Mouse (Mus musculus): ENCODE measurements around the gene Zfp575. TPM values are rescaled to one million over a fixed set of nuclear protein-coding genes. Genes with fewer than 3 reads are reported as not detected.

Zfp575 gene
- polyA plus RNA-seq, 1 experiment: 1.4 TPM

DNA sequence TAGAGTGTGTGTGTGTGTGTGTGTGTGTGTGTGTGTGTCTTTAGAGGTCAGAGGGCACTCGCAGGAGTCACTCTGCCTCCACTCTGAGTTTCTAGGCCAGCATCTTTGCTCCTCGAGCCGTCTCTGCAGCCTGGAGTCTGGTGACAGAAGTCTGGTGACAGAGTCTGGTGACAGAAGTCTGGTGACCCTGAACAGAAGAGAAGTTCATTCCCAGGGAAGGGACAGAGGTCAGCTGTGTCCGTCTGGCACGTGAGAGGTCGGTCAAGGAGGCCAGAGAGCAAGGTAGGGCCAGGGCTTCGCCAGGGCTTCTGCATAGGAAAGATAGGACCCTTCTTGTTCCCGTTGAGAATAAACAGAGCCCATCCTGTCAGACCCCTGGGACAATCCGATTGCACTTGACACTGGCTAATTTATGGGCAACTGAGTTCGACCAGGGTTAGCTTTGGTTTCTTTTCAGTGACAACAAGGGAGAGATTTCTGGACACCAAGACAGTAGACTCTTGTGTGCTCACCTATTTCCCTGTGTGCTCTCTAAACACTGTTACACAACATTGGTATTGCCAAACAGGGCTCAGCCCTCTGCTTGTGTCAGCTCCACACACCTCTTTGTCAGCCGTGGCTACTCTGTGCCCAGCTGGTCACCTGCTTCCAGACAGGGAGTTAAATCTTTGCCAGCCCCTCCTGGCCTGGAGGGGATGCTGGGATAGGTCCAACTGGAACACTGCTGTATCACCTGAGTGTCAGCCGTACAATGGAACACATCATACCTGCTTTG is 35.3 kb downstream of the Zfp575 start:
- WGBS: 75% methylated on average over 12 of the region's 12 CpGs
- DNase-seq: no peak
- no peak overlapping the region for H3K27ac ChIP-seq (ENCODE audit: insufficient read depth, low read length)
- TF ChIP-seq CTCF (IDR thresholded peaks at IDR 0.05; ENCODE audit: borderline replicate concordance, insufficient read depth, low read depth, low read length): no peak
- no peak for TF ChIP-seq POLR2A (IDR thresholded peaks at IDR 0.05; ENCODE audit: borderline replicate concordance, insufficient read depth, low read length)
- no peaks in the 10 kb centered on the region; the same call in none of the 2 replicates for H3K4me1 ChIP-seq (ENCODE audit: control insufficient read depth, insufficient read depth, low read length)
- H3K4me3 ChIP-seq (replicated peaks; ENCODE audit: insufficient read depth, low read depth, low read length): no peak overlapping the region
- H3K27me3 ChIP-seq (ENCODE audit: control insufficient read depth, insufficient read depth, low read length): no peaks in the 10 kb centered on the region

DNA sequence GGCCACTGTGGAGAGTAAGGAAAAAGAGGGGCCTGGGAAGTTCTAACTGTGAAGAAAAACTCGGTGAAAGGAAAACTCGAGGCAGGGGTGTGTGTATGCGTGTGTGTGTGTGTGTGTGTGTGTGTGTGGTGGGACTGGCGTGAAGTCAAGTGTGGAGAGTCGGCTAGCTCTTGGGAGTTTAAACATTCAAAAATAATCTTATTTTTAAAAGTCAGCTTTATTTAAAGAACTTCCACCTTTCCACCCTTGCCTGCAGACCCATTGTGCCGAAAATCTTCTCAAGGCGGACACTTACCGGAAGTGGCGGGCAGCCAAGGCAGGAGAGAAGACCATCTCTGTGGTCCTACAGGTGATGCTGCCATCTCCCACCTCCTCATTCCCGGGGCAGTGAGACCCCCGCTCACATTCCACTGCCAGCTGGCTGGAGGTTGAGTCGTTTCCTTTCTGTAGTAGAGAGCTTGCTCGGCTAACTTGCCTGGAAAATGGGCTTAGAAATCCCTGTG is 39.9 kb downstream of the Zfp575 start:
- Histone ChIP-seq H3K27ac (ENCODE audit: insufficient read depth, low read length) (no peak overlapping the region), H3K4me3 (replicated peaks; ENCODE audit: insufficient read depth, low read depth, low read length) (peak overlapping the region; percentile 81), H3K27me3 (ENCODE audit: control insufficient read depth, insufficient read depth, low read length) (no peaks in the 10 kb centered on the region), H3K4me1 (ENCODE audit: control insufficient read depth, insufficient read depth, low read length) (no peaks in the 10 kb centered on the region; the same call in none of the 2 replicates)
- no peak for DNase-seq
- TF ChIP-seq CTCF (IDR thresholded peaks at IDR 0.05; ENCODE audit: borderline replicate concordance, insufficient read depth, low read depth, low read length): no peak
- no peak for TF ChIP-seq POLR2A (IDR thresholded peaks at IDR 0.05; ENCODE audit: borderline replicate concordance, insufficient read depth, low read length)
- WGBS: 8% methylated on average over 13 of the region's 13 CpGs

DNA sequence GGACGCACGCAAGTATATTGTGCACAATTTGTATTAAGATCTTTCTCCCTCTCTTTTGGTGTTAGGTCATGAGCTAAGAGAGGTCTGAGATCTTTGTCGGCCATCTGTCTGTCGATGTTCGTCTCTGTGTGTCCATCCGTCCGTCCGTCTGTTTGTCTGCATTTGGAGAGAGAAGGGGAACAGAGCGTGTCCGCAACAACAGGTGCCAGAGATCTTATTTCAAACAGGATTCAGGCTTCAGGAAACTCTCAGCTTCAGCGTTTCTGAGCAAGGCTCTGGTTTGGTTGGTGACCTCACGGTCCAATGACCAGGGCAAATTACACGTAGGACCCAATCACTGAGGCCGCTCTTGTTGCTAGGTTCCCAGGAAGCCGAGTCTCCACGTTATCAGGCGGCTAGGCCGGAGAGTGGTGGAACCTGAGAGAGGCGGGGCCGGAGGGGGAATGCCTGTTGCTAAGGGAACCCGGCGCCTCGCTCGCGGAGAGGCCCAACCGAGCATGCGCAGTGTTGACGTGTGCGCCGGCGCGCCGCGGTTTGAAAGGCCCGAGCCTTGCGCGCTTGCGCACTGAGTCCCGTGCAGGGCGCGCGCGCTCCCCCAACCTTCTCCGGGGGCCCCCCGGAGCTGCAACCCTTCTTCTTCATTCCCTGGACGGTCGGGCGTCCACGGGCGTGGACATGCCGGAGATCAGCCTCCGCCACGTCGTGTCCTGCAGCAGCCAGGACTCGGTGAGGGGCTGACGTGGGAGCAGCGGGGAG is 40.6 kb downstream of the Zfp575 start:
- DNase-seq: peak; percentile 99 to 100
- TF ChIP-seq CTCF (IDR thresholded peaks at IDR 0.05; ENCODE audit: borderline replicate concordance, insufficient read depth, low read depth, low read length) (no peak), POLR2A (IDR thresholded peaks at IDR 0.05; ENCODE audit: borderline replicate concordance, insufficient read depth, low read length) (peak; percentile 41; the same call in 1 of the 2 replicates)
- H3K27me3 ChIP-seq (ENCODE audit: control insufficient read depth, insufficient read depth, low read length): no peaks in the 10 kb centered on the region
- H3K27ac ChIP-seq (ENCODE audit: insufficient read depth, low read length): peak overlapping the region; percentile 26; the same call in 1 of the 2 replicates
- under 1% methylated on average over 57 of the region's 57 CpGs for WGBS
- H3K4me1 ChIP-seq (ENCODE audit: control insufficient read depth, insufficient read depth, low read length): no peaks in the 10 kb centered on the region; the same call in 1 of the 2 replicates
- H3K4me3 ChIP-seq (replicated peaks; ENCODE audit: insufficient read depth, low read depth, low read length): peak overlapping the region; percentile 81

DNA sequence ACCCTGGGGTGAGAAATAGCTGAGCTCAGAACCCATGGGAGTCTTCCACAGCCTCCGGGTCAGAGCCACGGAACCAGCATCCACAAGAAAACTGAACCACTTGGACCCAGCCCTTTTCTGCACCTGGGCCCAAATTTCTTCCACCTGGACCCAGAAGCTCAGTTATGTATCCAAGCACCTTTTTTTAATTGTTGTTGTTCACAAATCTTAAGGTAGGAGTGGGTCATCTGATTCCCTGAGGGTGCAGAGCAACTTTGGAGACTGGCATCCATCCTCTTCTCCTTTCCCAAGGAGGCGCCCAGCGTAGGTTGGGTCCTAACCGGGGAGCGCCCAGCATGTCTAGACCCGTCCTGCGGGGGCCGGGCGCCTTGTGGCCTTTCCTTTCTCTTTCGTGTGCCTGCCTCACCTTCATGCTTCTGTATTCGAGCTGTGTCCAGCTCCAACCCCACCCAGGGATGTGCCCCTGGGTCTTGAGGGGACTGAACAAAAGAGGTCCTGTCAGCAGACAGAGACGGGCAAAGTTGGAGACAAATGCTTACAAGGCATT is 41.3 kb downstream of the Zfp575 start, which contains the start of the genes Pinlyp and Xrcc1:
Pinlyp (minus strand) TSS at position 51 of the 547 bp plus-strand sequence.
Xrcc1 (plus strand) TSS at position 222 of the 547 bp plus-strand sequence.
- Histone ChIP-seq H3K4me1 (ENCODE audit: control insufficient read depth, insufficient read depth, low read length) (no peaks in the 10 kb centered on the region; the same call in 1 of the 2 replicates), H3K4me3 (replicated peaks; ENCODE audit: insufficient read depth, low read depth, low read length) (peak within 1 kb of the TSS; percentile 81), H3K27ac (ENCODE audit: insufficient read depth, low read length) (peak within 1 kb of the TSS; percentile 26; the same call in 1 of the 2 replicates), H3K27me3 (ENCODE audit: control insufficient read depth, insufficient read depth, low read length) (no peaks in the 10 kb centered on the region)
- peak in 1 of 2 experiments; percentile 36 for DNase-seq
- TF ChIP-seq POLR2A (IDR thresholded peaks at IDR 0.05; ENCODE audit: borderline replicate concordance, insufficient read depth, low read length) (no peak), CTCF (IDR thresholded peaks at IDR 0.05; ENCODE audit: borderline replicate concordance, insufficient read depth, low read depth, low read length) (no peak)
- 42% methylated on average over 13 of the region's 13 CpGs for WGBS

DNA sequence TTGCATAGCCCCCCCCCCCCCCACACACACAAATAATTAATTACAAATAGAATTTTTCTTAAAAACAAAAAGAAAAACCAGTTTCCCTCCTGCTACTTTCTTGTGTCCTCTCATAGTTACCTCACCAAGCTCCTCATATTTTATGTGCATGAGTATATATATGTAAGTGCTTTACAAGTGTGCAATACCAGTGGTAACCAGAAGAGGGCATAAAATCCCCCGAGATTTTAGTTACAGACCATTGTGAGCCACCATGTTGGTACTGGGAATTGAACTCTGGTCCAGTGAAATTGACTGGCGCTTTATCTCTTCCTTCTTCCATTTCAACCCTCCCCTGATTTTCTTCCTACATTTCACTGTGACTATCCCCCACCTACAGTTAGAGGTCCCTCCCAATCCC is 42.9 kb downstream of the Zfp575 start:
- Histone ChIP-seq H3K4me1 (ENCODE audit: control insufficient read depth, insufficient read depth, low read length) (no peaks in the 10 kb centered on the region; the same call in 1 of the 2 replicates), H3K27me3 (ENCODE audit: control insufficient read depth, insufficient read depth, low read length) (no peaks in the 10 kb centered on the region), H3K4me3 (replicated peaks; ENCODE audit: insufficient read depth, low read depth, low read length) (no peak overlapping the region), H3K27ac (ENCODE audit: insufficient read depth, low read length) (no peak overlapping the region)
- no peak for DNase-seq
- TF ChIP-seq CTCF (IDR thresholded peaks at IDR 0.05; ENCODE audit: borderline replicate concordance, insufficient read depth, low read depth, low read length) (no peak), POLR2A (IDR thresholded peaks at IDR 0.05; ENCODE audit: borderline replicate concordance, insufficient read depth, low read length) (no peak)
- 84% methylated on average over 2 of the region's 2 CpGs for WGBS

DNA sequence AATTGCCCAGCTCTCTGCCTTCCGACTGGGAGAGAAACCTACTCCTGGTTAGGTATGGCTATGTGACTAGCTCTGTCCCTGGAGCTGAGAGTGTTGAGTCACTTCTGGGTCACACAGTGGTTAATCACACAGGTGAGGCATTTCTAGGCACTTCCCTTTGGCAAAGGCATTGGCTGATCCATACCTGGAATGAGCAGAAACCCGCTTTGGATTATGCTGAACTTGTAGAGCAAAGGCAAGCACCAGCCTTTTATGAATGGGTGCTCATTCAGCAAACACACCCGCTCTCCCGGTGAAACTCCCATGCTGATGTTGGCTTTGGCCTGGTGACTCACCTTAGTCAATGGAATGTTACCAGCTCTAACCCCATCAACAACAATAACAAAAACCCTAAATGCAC is 47.8 kb downstream of the Zfp575 start:
- Histone ChIP-seq H3K27ac (ENCODE audit: insufficient read depth, low read length) (no peak overlapping the region), H3K4me1 (ENCODE audit: control insufficient read depth, insufficient read depth, low read length) (peaks cover 17% of the 10 kb centered on the region), H3K27me3 (ENCODE audit: control insufficient read depth, insufficient read depth, low read length) (no peaks in the 10 kb centered on the region), H3K4me3 (replicated peaks; ENCODE audit: insufficient read depth, low read depth, low read length) (no peak overlapping the region)
- no peak for TF ChIP-seq POLR2A (IDR thresholded peaks at IDR 0.05; ENCODE audit: borderline replicate concordance, insufficient read depth, low read length)
- TF ChIP-seq CTCF (IDR thresholded peaks at IDR 0.05; ENCODE audit: borderline replicate concordance, insufficient read depth, low read depth, low read length): no peak
- WGBS: 95% methylated on average over 4 of the region's 4 CpGs
- no peak for DNase-seq

DNA sequence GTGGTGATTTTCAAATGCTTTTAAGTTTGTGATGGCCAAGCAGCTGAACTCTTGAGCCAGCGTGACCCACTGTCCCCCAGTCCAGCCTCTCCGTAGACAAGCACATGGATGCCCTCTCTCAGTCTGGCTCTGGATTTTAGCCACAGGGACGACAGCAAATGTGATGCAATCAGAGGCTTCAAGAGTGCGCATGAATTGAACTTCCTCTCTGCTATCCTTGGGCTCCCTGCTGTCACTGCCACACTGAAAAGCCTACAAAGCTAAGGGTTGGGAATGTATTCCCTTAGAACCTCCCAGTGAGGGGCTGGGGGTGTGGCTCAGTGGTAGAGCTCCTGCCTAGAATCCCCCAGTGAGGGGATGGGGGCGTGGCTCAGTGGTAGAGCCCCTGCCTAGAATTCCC is 48.7 kb downstream of the Zfp575 start:
- WGBS: 39% methylated on average over 5 of the region's 5 CpGs
- TF ChIP-seq POLR2A (IDR thresholded peaks at IDR 0.05; ENCODE audit: borderline replicate concordance, insufficient read depth, low read length) (no peak), CTCF (IDR thresholded peaks at IDR 0.05; ENCODE audit: borderline replicate concordance, insufficient read depth, low read depth, low read length) (no peak)
- no peak overlapping the region for H3K27ac ChIP-seq (ENCODE audit: insufficient read depth, low read length)

More for the DNA sequence above, 48.7 kb downstream of the Zfp575 start:
- DNase-seq: no peak
- H3K4me3 ChIP-seq (replicated peaks; ENCODE audit: insufficient read depth, low read depth, low read length): no peak overlapping the region
- no peaks in the 10 kb centered on the region for H3K27me3 ChIP-seq (ENCODE audit: control insufficient read depth, insufficient read depth, low read length)
- H3K4me1 ChIP-seq (ENCODE audit: control insufficient read depth, insufficient read depth, low read length): peaks cover 17% of the 10 kb centered on the region

Measured in cerebellum, adult 2 months (tissue).